Mouse (Mus musculus): Measurements from ENCODE around the gene Gsn.

GRCm38 (mm10) chr2:35255462-35255861 is 718 bp upstream of the Gsn start:
- no peak for TF ChIP-seq CTCF (IDR thresholded peaks at IDR 0.05; ENCODE audit: low read depth)
- TF ChIP-seq EP300 (IDR thresholded peaks at IDR 0.05; ENCODE audit: low read depth), result no peak

Data from liver, postnatal 0 days (tissue).